Mouse (Mus musculus) bone marrow macrophage, adult 2 months (primary cell): Measurements from ENCODE around the gene Ezr.

Experiments used
- CTCF ChIP-seq: IDR thresholded peaks from 2 replicates; pipeline ENCODE4 v1.5.1; 2012; ENCODE audit warnings: low read depth, mild to moderate bottlenecking, low read length, moderate library complexity
- POLR2A ChIP-seq: IDR thresholded peaks from 2 replicates; pipeline ENCODE4 v1.6.1; 2012; ENCODE audit warnings: mild to moderate bottlenecking, low read depth, low read length, borderline replicate concordance

DNA sequence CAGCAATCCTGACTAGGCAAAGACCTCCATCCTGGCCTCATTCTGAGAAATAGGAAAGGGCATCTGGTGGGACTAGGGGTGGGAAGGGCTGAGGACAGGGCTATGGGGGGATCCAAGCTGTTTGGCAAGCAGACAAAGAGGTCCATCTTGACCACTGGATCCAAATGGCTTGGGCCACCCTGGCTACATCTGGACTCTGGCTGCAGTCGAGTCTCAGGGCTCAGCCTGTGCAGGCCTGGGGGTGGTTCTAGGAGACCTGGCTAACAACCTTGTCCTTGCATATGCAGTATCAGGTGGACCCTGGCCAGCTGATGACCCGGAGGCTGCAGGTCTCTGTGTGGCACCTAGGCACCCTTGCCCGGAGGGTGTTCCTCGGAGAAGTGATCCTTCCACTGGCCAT is 49.9 kb downstream of the Ezr start:
- TF ChIP-seq POLR2A (no peak), CTCF (no peak)
